Mouse (Mus musculus) olfactory bulb, adult 2 months (tissue): ENCODE measurements around the gene Fgfr2. TPM values are rescaled to one million over a fixed set of nuclear protein-coding genes. Genes with fewer than 3 reads are reported as not detected.

Experiments used
- H3K27ac ChIP-seq: fragments of 200-500 bp; 2 replicates; pipeline ENCODE4 v1.5.1; 2012; ENCODE audit warnings: low read depth, low read length; ENCODE audit not compliant: insufficient read depth
- H3K4me1 ChIP-seq: fragments of 200-500 bp; 2 replicates; pipeline ENCODE4 v1.6.1; 2012; ENCODE audit warnings: low read length; ENCODE audit not compliant: control insufficient read depth, insufficient read depth
- H3K4me3 ChIP-seq: fragments of 200-500 bp; 2 replicates; pipeline ENCODE4 v1.5.1; 2012; ENCODE audit warnings: mild to moderate bottlenecking, low read depth, low read length, moderate library complexity; ENCODE audit not compliant: insufficient read depth
- CTCF ChIP-seq: fragments of 200-500 bp; IDR thresholded peaks from 2 replicates; pipeline ENCODE4 v1.5.1; 2012; ENCODE audit warnings: low read depth, mild to moderate bottlenecking, low read length, moderate library complexity; ENCODE audit not compliant: insufficient read depth
- POLR2A ChIP-seq: fragments of 200-500 bp; IDR thresholded peaks from 2 replicates; pipeline ENCODE4 v1.6.1; 2012; ENCODE audit warnings: mild to moderate bottlenecking, low read depth, low read length, moderate library complexity; ENCODE audit not compliant: insufficient read depth
- WGBS: fragments of 180-500 bp; shearing (Covaris S2); methylation state at CpG from one replicate; pipeline ENCODE4 v1.1.7; 2018; 5-methylcytosine and 5-hydroxymethylcytosine counted together
- polyA plus RNA-seq: library from polyadenylated mRNA; stranded (reverse); fragments of >200 nt; gene quantifications from 2 replicates; pipeline ENCODE4 v1.2.4, GENCODE M21; 2012; ENCODE audit warnings: low replicate concordance; ENCODE audit not compliant: missing spikeins, insufficient read depth, insufficient read length

The Fgfr2 gene
- polyA plus RNA-seq, 1 experiment: not detected

GRCm38 (mm10) chr7:130380367-130380766 lies 2742.8 kb downstream of the Fgfr2 start:
- WGBS: 85% methylated on average over 7 of the region's 7 CpGs
- Histone ChIP-seq H3K27ac (no peak overlapping the region), H3K4me1 (peaks cover 14% of the 10 kb centered on the region), H3K4me3 (no peak overlapping the region)
- TF ChIP-seq CTCF: no peak
- no peak for TF ChIP-seq POLR2A

GRCm38 (mm10) chr7:130379886-130380285 lies 2743.3 kb downstream of the Fgfr2 start:
- no peak overlapping the region for H3K4me3 ChIP-seq
- 94% methylated on average over 5 of the region's 5 CpGs for WGBS
- TF ChIP-seq POLR2A (no peak), CTCF (no peak)
- peaks cover 14% of the 10 kb centered on the region for H3K4me1 ChIP-seq
- H3K27ac ChIP-seq: no peak overlapping the region

GRCm38 (mm10) chr7:130378308-130378707 lies 2744.8 kb downstream of the Fgfr2 start:
- TF ChIP-seq POLR2A (no peak), CTCF (no peak)
- H3K27ac ChIP-seq: no peak overlapping the region
- H3K4me1 ChIP-seq: peaks cover 14% of the 10 kb centered on the region
- H3K4me3 ChIP-seq: no peak overlapping the region
- WGBS: 93% methylated on average over 3 of the region's 3 CpGs

GRCm38 (mm10) chr7:130374311-130374710 lies 2748.8 kb downstream of the Fgfr2 start:
- TF ChIP-seq CTCF (no peak), POLR2A (no peak)
- no peak overlapping the region for H3K27ac ChIP-seq
- WGBS: 84% methylated on average over 9 of the region's 9 CpGs
- no peak overlapping the region for H3K4me3 ChIP-seq
- peaks cover 7% of the 10 kb centered on the region for H3K4me1 ChIP-seq

GRCm38 (mm10) chr7:130368827-130369641 lies 2754.1 kb downstream of the Fgfr2 start:
- 16% methylated on average over 24 of the region's 24 CpGs for WGBS
- no peak overlapping the region for H3K27ac ChIP-seq

GRCm38 (mm10) chr7:130368036-130368826 lies 2754.9 kb downstream of the Fgfr2 start:
- peaks cover 18% of the 10 kb centered on the region for H3K4me1 ChIP-seq
- 48% methylated on average over 13 of the region's 13 CpGs for WGBS
- H3K4me3 ChIP-seq: no peak overlapping the region
- H3K27ac ChIP-seq: no peak overlapping the region
- no peak for TF ChIP-seq CTCF
- no peak for TF ChIP-seq POLR2A

More at GRCm38 (mm10) chr7:130368827-130369641, 2754.1 kb downstream of the Fgfr2 start:
- peaks cover 18% of the 10 kb centered on the region for H3K4me1 ChIP-seq
- TF ChIP-seq POLR2A: no peak
- peak; percentile 27; the same call in 1 of the 2 replicates for TF ChIP-seq CTCF
- no peak overlapping the region for H3K4me3 ChIP-seq

- Histone ChIP-seq H3K27ac (no peak overlapping the region), H3K4me1 (peaks cover 18% of the 10 kb centered on the region), H3K4me3 (no peak overlapping the region)
- TF ChIP-seq CTCF (no peak), POLR2A (no peak)
- 53% methylated on average over 12 of the region's 12 CpGs for WGBS
These were observed 2755.7 kb downstream of the Fgfr2 start for GRCm38 (mm10) chr7:130367222-130368035.

- Histone ChIP-seq H3K4me3 (no peak overlapping the region), H3K27ac (no peak overlapping the region), H3K4me1 (peaks cover 18% of the 10 kb centered on the region)
- no peak for TF ChIP-seq POLR2A
- TF ChIP-seq CTCF: no peak
- 96% methylated on average over 10 of the region's 10 CpGs for WGBS
These were observed 2757.4 kb downstream of the Fgfr2 start for GRCm38 (mm10) chr7:130365711-130366110.
